Mouse (Mus musculus) cerebellum, adult 8-10 months (tissue): ENCODE results near the gene Cyp3a25.
"Not testable (repeated sequence)": the region's sequence is repeated elsewhere in the genome, so short reads cannot be mapped to it uniquely, and the experiment has no call there.

Source experiments
- DNase-seq: peaks from one replicate; pipeline ENCODE4 v3.0.0; 2022

The Cyp3a25 gene

GRCm38 (mm10) chr5:146009509-146009908 is at the start of gene Cyp3a25:
Gene Cyp3a25 (minus strand): TSS chr5:146009618.
- not testable (repeated sequence) for DNase-seq

GRCm38 (mm10) chr5:146021136-146021535 is 11.7 kb upstream of the Cyp3a25 start:
- DNase-seq: no peak

GRCm38 (mm10) chr5:146018275-146018674 is 8.9 kb upstream of the Cyp3a25 start:
- DNase-seq: no peak

- DNase-seq: no peak
These were observed 1.8 kb upstream of the Cyp3a25 start for GRCm38 (mm10) chr5:146011251-146011650.

- no peak for DNase-seq
These were observed 42.3 kb downstream of the Cyp3a25 start for GRCm38 (mm10) chr5:145967080-145967479.
